Mouse (Mus musculus): ENCODE results near the gene Stim2. TPM values are rescaled to one million over a fixed set of nuclear protein-coding genes. Genes with fewer than 3 reads are reported as not detected.

The Stim2 gene
- polyA plus RNA-seq, 1 experiment from 2014 or later: 18.5 TPM

DNA sequence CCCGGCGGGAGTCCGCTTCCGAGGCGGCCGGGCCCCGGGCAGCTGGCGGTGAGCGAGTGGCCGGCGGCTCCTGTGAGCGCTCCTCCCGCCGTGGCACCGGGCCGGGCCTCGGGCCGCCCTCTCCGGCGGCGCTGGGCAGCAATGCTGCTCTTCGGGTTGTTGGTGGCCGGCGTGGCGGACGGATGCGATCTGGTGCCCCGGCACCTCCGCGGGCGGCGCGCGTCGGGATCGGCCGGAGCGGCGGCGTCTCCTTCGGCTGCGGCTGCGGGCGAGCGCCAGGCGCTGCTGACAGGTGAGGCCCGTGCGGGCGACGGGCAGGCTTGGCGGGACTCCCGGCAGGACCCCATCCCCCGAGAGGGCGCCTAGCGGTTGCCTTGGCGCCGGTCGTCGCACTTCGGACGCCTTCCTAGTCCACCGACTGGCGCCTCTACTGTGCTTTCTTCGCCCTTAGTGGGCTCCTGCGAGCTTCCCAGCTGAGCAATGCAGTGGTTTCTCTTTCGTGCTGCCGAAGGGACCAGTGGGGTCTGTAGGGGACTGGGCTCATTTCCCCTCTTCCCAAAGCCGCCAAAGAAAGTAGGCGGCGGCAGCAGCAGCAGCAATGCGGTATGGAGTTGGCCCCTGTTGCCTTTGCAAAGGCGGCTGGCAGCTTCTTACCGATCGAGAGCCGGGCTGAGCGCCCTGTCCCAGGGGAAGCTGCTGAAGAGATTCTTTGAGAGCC is 603 bp downstream of the Stim2 start:
- Histone ChIP-seq H3K4me3 (peak overlapping the region; percentile 87), H3K4me2 (peak overlapping the region; percentile 80), H3K27me3 (no peaks in the 10 kb centered on the region), H3K36me3 (ENCODE audit: poor library complexity, severe bottlenecking) (no peaks in the 10 kb centered on the region), H3K9ac (peak overlapping the region; percentile 93), H3K27ac (peak overlapping the region; percentile 91), H3K9me3 (replicated peaks) (no peaks in the 10 kb centered on the region), H3K4me1 (peaks cover 27% of the 10 kb centered on the region)
- peak; percentile 54 for ATAC-seq
- WGBS: under 1% methylated on average over 72 of the region's 76 CpGs

DNA sequence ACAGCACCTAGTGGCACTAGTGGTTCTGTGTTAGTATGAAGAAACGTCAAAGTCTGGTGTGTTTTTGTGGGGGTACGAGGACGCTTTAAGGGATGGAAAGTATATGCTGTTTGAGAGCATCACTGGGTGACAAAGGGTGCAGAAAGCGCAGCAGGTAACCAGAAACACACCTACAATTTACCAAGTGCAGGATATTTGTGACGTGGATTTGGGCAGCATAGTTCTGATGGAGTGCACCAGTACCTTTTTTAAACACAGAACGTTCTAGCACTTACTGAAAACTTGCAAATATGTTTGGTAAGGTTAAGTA is 1.1 kb downstream of the Stim2 start:
- Histone ChIP-seq H3K9ac (peak overlapping the region; percentile 93), H3K36me3 (ENCODE audit: poor library complexity, severe bottlenecking) (no peaks in the 10 kb centered on the region), H3K27ac (peak overlapping the region; percentile 91), H3K4me3 (peak overlapping the region; percentile 87), H3K4me1 (peaks cover 27% of the 10 kb centered on the region), H3K27me3 (no peaks in the 10 kb centered on the region), H3K4me2 (peak overlapping the region; percentile 80), H3K9me3 (replicated peaks) (no peaks in the 10 kb centered on the region)
- WGBS: 1% methylated on average over 6 of the region's 6 CpGs
- ATAC-seq: no peak

DNA sequence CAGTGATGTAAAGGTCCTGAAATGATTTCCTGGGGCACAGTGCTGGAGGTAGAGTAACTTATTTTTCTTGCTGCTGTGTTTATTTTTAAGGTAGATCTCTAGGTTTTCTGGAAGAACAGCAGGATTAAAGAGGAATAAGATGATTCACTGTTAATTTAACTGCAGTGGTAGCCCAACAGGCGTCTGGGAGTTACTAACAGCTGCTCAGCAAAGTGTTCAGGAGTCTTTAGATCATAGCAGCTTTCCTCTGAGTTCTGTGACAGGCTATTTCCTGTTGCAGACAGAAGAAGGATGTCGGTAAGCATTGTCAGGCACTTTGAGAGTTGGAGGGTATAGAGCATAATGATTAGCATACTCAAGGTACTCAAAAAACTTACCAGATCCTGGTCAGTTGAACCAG is 1.5 kb downstream of the Stim2 start:
- Histone ChIP-seq H3K4me3 (peak overlapping the region; percentile 87), H3K36me3 (ENCODE audit: poor library complexity, severe bottlenecking) (no peaks in the 10 kb centered on the region), H3K4me1 (peaks cover 27% of the 10 kb centered on the region), H3K27me3 (no peaks in the 10 kb centered on the region), H3K4me2 (peak overlapping the region; percentile 80), H3K9ac (peak overlapping the region; percentile 93), H3K9me3 (replicated peaks) (no peaks in the 10 kb centered on the region), H3K27ac (no peak overlapping the region)
- WGBS: 4% methylated on average over 2 of the region's 2 CpGs
- no peak for ATAC-seq

DNA sequence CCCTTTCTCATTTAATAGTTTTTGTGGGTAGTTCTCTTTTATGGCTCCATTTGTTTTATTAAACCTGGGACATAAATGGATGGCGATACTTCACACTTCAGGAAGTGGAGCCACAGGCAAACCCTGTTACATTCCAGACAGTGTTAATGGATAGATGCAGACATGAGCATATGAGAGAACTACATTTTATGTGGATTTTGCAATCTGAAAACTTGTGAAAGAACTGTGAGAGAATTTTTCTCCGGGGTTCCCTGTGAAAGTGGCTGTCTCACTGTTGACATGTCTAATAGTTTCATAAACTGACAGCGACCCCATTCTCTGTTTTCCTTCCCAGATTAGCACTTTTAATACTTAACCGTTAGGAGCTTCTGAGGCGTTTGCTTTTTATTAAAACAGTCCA is 2.7 kb downstream of the Stim2 start:
- no peaks in the 10 kb centered on the region for H3K9me3 ChIP-seq (replicated peaks)
- peaks cover 27% of the 10 kb centered on the region for H3K4me1 ChIP-seq
- 67% methylated on average over 5 of the region's 5 CpGs for WGBS
- H3K27ac ChIP-seq: no peak overlapping the region
- ATAC-seq: no peak
- no peaks in the 10 kb centered on the region for H3K36me3 ChIP-seq (ENCODE audit: poor library complexity, severe bottlenecking)
- no peak overlapping the region; the same call in 1 of the 2 replicates for H3K4me2 ChIP-seq
- no peak overlapping the region for H3K9ac ChIP-seq
- no peak overlapping the region for H3K4me3 ChIP-seq
- no peaks in the 10 kb centered on the region for H3K27me3 ChIP-seq

DNA sequence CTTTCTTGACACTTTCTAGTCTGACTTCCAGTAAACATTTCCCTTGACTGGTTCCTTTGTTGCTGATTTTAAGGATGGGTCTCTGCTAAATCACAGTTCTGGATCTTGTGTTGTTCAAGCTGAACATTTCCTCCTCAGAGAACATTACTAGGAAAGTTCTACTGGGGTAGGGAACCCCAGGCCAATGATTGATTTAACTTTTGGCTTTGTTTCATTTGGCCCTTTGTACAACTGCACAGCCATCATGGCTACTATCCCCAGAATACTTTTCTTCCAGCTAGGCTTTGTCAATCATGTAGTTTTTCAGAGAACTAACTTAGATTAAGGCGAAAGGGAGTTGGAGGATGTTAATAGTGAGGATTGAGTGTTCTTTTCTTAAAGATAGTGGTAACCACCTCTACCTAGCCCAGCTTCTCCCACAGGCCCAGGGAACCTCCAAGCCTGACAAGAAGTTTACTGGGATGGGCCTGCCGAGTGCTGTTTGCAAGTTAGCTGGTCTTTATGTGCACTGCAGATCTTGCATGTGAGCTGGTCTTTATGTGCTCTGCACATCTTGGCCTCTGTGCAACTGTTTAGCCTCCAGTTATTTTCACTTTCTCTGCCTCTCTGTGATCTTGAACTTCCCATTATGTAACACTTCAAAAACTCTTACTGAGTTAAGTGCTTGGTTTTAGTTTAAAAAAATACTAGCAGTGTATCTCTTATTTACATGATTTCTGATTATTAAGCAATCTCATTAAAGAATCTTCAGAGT is 7.0 kb downstream of the Stim2 start:
- no peaks in the 10 kb centered on the region for H3K27me3 ChIP-seq
- no peak for ATAC-seq
- peaks cover 17% of the 10 kb centered on the region for H3K4me1 ChIP-seq
- no peak overlapping the region for H3K9ac ChIP-seq
- no peak overlapping the region for H3K4me3 ChIP-seq
- no peak overlapping the region for H3K27ac ChIP-seq
- no peaks in the 10 kb centered on the region for H3K36me3 ChIP-seq (ENCODE audit: poor library complexity, severe bottlenecking)
- WGBS: 67% methylated on average over 2 of the region's 2 CpGs
- no peaks in the 10 kb centered on the region for H3K9me3 ChIP-seq (replicated peaks)
- no peak overlapping the region for H3K4me2 ChIP-seq

DNA sequence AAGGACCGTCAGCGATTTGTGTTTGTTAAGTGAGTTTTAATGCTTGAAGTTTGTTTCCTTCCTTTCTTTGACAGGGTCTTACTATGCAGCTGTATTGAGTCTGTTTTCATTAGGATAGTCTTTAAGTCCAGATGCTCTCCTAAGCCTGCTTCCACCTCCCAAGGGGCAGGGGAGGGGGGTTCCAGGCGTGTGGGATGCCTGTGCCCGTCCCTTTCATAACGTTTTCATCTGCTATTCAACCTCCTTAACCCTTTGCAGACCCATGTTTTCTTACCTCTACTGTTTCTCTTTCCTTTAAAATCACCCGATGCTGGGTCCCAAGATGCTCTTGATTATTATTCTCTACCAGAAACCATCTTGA is 7.5 kb downstream of the Stim2 start:
- H3K36me3 ChIP-seq (ENCODE audit: poor library complexity, severe bottlenecking): no peaks in the 10 kb centered on the region
- no peak overlapping the region for H3K4me3 ChIP-seq
- H3K4me1 ChIP-seq: peaks cover 13% of the 10 kb centered on the region
- no peak for ATAC-seq
- H3K9me3 ChIP-seq (replicated peaks): no peaks in the 10 kb centered on the region
- no peak overlapping the region for H3K9ac ChIP-seq
- WGBS: 40% methylated on average over 6 of the region's 6 CpGs
- no peak overlapping the region for H3K4me2 ChIP-seq
- no peaks in the 10 kb centered on the region for H3K27me3 ChIP-seq
- H3K27ac ChIP-seq: no peak overlapping the region

DNA sequence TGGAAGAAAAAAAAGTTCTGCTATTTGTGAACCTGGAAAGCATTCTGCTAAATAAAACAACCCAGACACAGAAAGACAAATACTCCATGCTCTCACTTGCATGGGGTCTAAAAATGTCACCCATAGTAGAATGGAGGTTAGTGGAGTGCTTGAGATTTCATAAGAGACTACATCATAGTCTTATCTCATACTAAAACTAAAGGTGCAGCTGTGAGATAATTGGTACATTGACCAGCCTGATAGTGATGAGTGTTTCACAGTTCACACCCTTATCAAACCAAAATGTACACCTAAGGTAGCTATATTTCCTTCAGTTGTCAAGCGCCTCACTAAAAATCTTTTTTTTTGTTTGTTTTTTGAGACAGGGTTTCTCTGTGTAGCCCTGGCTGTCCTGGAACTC is 8.5 kb downstream of the Stim2 start:
- Histone ChIP-seq H3K9ac (no peak overlapping the region), H3K4me3 (no peak overlapping the region), H3K27me3 (no peaks in the 10 kb centered on the region), H3K4me1 (peaks cover 9% of the 10 kb centered on the region), H3K27ac (no peak overlapping the region), H3K4me2 (no peak overlapping the region), H3K36me3 (ENCODE audit: poor library complexity, severe bottlenecking) (no peaks in the 10 kb centered on the region), H3K9me3 (replicated peaks) (no peaks in the 10 kb centered on the region)
- 100% methylated on average over 1 of the region's 1 CpGs for WGBS
- ATAC-seq: no peak

DNA sequence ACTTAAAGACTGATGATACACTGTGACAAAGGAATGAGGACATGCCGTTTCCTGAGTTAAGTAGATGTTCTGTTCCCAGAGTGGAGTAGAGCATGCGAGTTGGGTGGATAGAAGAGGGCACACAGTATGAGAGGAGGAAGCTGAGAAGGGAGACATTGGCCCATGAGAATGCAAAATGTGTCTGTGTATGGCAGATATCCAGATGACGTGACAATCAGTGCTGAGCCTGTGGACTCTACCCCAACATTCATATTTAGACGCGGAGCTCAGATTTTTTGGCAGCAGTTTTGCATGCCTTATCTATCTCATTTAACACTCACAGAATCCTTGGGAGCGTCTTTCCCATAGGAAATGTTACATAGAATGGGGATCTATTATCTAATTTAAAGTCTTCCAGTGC is 9.3 kb downstream of the Stim2 start:
- H3K4me2 ChIP-seq: no peak overlapping the region
- 92% methylated on average over 6 of the region's 6 CpGs for WGBS
- H3K27ac ChIP-seq: no peak overlapping the region

DNA sequence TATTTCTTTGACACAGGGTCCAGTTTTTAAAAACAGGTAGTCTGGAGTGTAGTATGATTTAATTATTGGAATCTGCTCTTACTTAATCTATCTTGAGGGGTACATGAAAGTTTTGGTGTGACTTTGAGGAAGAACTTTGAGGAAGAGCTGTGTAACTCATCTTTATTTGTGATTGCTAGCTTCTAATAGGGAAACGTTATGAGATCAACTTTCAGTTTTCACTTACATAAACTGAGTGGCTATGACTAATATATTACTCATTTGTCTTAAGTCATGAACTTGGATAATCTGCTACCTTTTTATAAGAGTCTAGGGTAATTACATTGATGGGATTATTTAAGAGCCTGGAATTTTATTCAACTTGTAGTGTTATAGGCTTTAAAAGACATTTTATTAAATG is 15.0 kb downstream of the Stim2 start:
- no peak for ATAC-seq
- Histone ChIP-seq H3K9me3 (replicated peaks) (no peaks in the 10 kb centered on the region), H3K4me3 (no peak overlapping the region), H3K27me3 (no peaks in the 10 kb centered on the region), H3K9ac (no peak overlapping the region), H3K27ac (no peak overlapping the region), H3K4me2 (no peak overlapping the region), H3K4me1 (0 out of 2 replicates have a peak, but pooled peaks cover 3% of the 10 kb centered on the region), H3K36me3 (ENCODE audit: poor library complexity, severe bottlenecking) (no peaks in the 10 kb centered on the region)
- 84% methylated on average over 1 of the region's 1 CpGs for WGBS

More for the DNA sequence above, 9.3 kb downstream of the Stim2 start:
- Histone ChIP-seq H3K9ac (no peak overlapping the region), H3K36me3 (ENCODE audit: poor library complexity, severe bottlenecking) (no peaks in the 10 kb centered on the region), H3K9me3 (replicated peaks) (no peaks in the 10 kb centered on the region), H3K4me1 (peaks cover 9% of the 10 kb centered on the region), H3K27me3 (no peaks in the 10 kb centered on the region), H3K4me3 (no peak overlapping the region)
- no peak for ATAC-seq

DNA sequence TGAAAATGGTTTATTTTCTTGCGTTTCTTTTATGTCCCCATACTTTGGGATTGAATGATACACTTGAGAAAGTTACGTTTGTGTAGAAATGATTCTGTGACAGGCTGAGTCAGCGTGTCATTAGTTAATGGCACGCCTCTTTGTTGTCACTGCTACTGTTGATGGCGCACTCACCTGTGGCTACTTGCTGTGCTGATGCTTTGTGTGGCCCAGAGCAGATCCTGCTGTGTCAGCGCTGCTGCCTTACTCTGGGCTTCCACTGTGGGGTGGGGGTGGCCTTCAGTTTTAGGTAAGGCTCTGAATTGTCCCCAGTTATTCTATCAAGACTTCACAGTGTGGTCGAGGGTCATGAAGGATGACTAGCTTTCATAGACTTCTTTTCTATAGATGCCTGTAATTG is 18.8 kb downstream of the Stim2 start:
- Histone ChIP-seq H3K27me3 (no peaks in the 10 kb centered on the region), H3K4me3 (no peak overlapping the region), H3K9me3 (replicated peaks) (no peaks in the 10 kb centered on the region), H3K27ac (no peak overlapping the region), H3K36me3 (ENCODE audit: poor library complexity, severe bottlenecking) (no peaks in the 10 kb centered on the region), H3K4me1 (0 out of 2 replicates have a peak, but pooled peaks cover 3% of the 10 kb centered on the region), H3K9ac (no peak overlapping the region), H3K4me2 (no peak overlapping the region)
- no peak for ATAC-seq
- WGBS: 35% methylated on average over 7 of the region's 7 CpGs

DNA sequence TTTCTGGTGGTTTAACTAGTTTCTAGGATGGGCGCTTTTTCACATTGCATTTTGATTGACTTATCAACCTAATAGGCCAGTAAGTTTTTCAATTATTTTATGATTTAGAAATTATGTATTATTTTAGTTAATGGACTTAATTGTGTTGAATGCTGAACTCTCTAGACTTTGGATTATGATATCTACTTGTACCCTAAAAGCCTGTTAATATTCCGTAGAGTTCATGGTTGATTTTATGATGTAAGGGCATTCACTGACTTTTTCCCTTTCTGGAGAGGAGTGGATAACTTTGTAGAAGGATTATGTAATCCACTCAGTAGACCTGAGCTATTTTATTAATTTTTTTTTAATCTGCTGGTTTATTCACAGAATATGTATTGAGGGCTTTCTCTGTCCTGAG is 20.6 kb downstream of the Stim2 start:
- H3K27me3 ChIP-seq: no peaks in the 10 kb centered on the region
- no peaks in the 10 kb centered on the region for H3K9me3 ChIP-seq (replicated peaks)
- ATAC-seq: no peak
- no peak overlapping the region for H3K9ac ChIP-seq
- H3K27ac ChIP-seq: no peak overlapping the region
- H3K4me2 ChIP-seq: no peak overlapping the region
- 94% methylated on average over 2 of the region's 2 CpGs for WGBS
- no peaks in the 10 kb centered on the region for H3K36me3 ChIP-seq (ENCODE audit: poor library complexity, severe bottlenecking)
- 0 out of 2 replicates have a peak, but pooled peaks cover 3% of the 10 kb centered on the region for H3K4me1 ChIP-seq
- H3K4me3 ChIP-seq: no peak overlapping the region

DNA sequence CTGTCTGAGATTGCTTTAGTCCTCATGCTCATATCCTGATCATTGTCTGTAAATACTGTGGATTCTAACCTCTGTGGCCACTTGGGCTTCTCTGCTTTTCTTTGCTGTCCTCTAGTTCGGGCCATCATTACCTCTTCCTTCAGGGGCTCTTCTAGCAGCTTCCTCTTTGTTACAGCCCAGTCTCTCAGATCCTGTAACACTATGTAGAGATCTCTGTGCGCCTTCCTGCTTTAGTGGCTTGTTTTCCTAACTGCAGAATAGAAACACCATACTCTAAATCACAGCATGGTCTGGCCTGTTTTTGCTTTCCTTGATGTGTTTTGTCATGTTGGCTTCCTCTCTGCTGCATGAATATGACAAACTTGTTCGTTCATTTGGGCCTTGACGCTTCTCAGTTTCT is 21.2 kb downstream of the Stim2 start:
- H3K9me3 ChIP-seq (replicated peaks): no peaks in the 10 kb centered on the region
- no peaks in the 10 kb centered on the region for H3K27me3 ChIP-seq
- no peak overlapping the region for H3K4me2 ChIP-seq
- 83% methylated on average over 4 of the region's 4 CpGs for WGBS
- H3K9ac ChIP-seq: no peak overlapping the region
- H3K36me3 ChIP-seq (ENCODE audit: poor library complexity, severe bottlenecking): no peaks in the 10 kb centered on the region
- H3K4me3 ChIP-seq: no peak overlapping the region
- H3K4me1 ChIP-seq: 0 out of 2 replicates have a peak, but pooled peaks cover 4% of the 10 kb centered on the region
- no peak overlapping the region for H3K27ac ChIP-seq
- no peak for ATAC-seq
